Mouse (Mus musculus) liver, postnatal 0 days (tissue): ENCODE results near the gene Gm13276.
"Not testable (repeated sequence)": the region's sequence is repeated elsewhere in the genome, so short reads cannot be mapped to it uniquely, and the experiment has no call there.

Experiments
- CTCF ChIP-seq: sonication (generic); IDR thresholded peaks from 2 replicates; pipeline ENCODE4 v1.5.1; 2016; ENCODE audit warnings: antibody characterized with exemption, low read depth
- EP300 ChIP-seq: IDR thresholded peaks from 2 replicates; pipeline ENCODE4 v1.6.1; 2016; ENCODE audit warnings: antibody characterized with exemption, low read depth, mild to moderate bottlenecking

- not testable (repeated sequence) for TF ChIP-seq CTCF, EP300
Observed at GRCm38 (mm10) chr4:88780320-88780719, 5.2 kb upstream of the Gm13276 start.
